ENCODE assay signal across 8 mouse cellular contexts in genomic region chr7:131556541-131557271, GRCm38 (mm10). TPM values are rescaled to one million over a fixed set of nuclear protein-coding genes. Genes with fewer than 3 reads are reported as not detected.
DNase-seq lines count a peak whose midpoint lies in the region; ATAC-seq lines count a peak whose summit lies in the region.

No protein-coding gene starts in this region.

- no peak for DNase-seq in kidney, adult 9 months
- DNase-seq in hindbrain, embryonic 11.5 days (ENCODE audit: low spot score), result peak; percentile 66
- peak; percentile 35 for DNase-seq in midbrain, embryonic 14.5 days
- DNase-seq in spleen, postnatal 14 days (ENCODE audit: low spot score in 2 of 2), result no peak
- no peak for DNase-seq in frontal cortex, postnatal 25 days (ENCODE audit: low spot score in 2 of 2)

- no peak overlapping the region for H3K27ac ChIP-seq in kidney, embryonic 15.5 days
- H3K27ac ChIP-seq in brown adipose tissue, adult 24 weeks (replicated peaks; ENCODE audit: low read depth, low read length), result no peak overlapping the region
- no peak overlapping the region for H3K27ac ChIP-seq in hindbrain, embryonic 11.5 days (ENCODE audit: low read depth, low read length)
- no peak overlapping the region for H3K27ac ChIP-seq in midbrain, embryonic 14.5 days (replicated peaks; ENCODE audit: low read depth, low read length)

- peak overlapping the region; percentile 8; the same call in 1 of the 2 replicates for H3K4me3 ChIP-seq in kidney, embryonic 15.5 days (replicated peaks)
- 0 out of 2 replicates have a peak overlapping the region, but pooled peaks have one; percentile 2 for H3K4me3 ChIP-seq in brown adipose tissue, adult 24 weeks (ENCODE audit: insufficient read depth, low read depth, low read length)
- peak overlapping the region; percentile 12; the same call in 1 of the 2 replicates for H3K4me3 ChIP-seq in hindbrain, embryonic 11.5 days (ENCODE audit: low read depth, low read length)
- no peak overlapping the region for H3K4me3 ChIP-seq in midbrain, embryonic 14.5 days (replicated peaks; ENCODE audit: low read depth, low read length)

- ATAC-seq in kidney, embryonic 15.5 days (replicated peaks; ENCODE audit: low FRiP score), result no peak
- ATAC-seq in hindbrain, embryonic 11.5 days (ENCODE audit: low FRiP score), result no peak
- ATAC-seq in midbrain, embryonic 14.5 days (ENCODE audit: low FRiP score, low TSS enrichment), result no peak
- ATAC-seq in activated CD4-positive, CD25-positive, alpha-beta regulatory T cell, adult 4 months, result no peak

- peak overlapping the region; percentile 9; the same call in 1 of the 2 replicates for H3K4me2 ChIP-seq in kidney, embryonic 15.5 days
- peak overlapping the region; percentile 12; the same call in 1 of the 2 replicates for H3K4me2 ChIP-seq in hindbrain, embryonic 11.5 days (replicated peaks; ENCODE audit: low read depth, low read length)
- H3K4me2 ChIP-seq in midbrain, embryonic 14.5 days (ENCODE audit: low read length), result no peak overlapping the region

- under 1% methylated on average over 37 of the region's 37 CpGs for WGBS in kidney, embryonic 15.5 days
- WGBS in hindbrain, embryonic 11.5 days, result under 1% methylated on average over 37 of the region's 37 CpGs
- WGBS in midbrain, embryonic 14.5 days, result under 1% methylated on average over 37 of the region's 37 CpGs

- peaks cover under 1% of the 10 kb centered on the region for H3K36me3 ChIP-seq in kidney, embryonic 15.5 days
- H3K36me3 ChIP-seq in hindbrain, embryonic 11.5 days (ENCODE audit: control insufficient read depth, insufficient read depth, low read length), result no peaks in the 10 kb centered on the region
- H3K36me3 ChIP-seq in midbrain, embryonic 14.5 days (ENCODE audit: control insufficient read depth, insufficient read depth, low read length), result no peaks in the 10 kb centered on the region

- H3K4me1 ChIP-seq in kidney, embryonic 15.5 days, result peaks cover 36% of the 10 kb centered on the region
- H3K4me1 ChIP-seq in brown adipose tissue, adult 24 weeks (ENCODE audit: control insufficient read depth, insufficient read depth, insufficient read length, low read length), result peaks cover 3% of the 10 kb centered on the region; the same call in 1 of the 2 replicates
- peaks cover 14% of the 10 kb centered on the region; the same call in 1 of the 2 replicates for H3K4me1 ChIP-seq in hindbrain, embryonic 11.5 days (replicated peaks; ENCODE audit: control insufficient read depth, insufficient read depth, low read length)
- H3K4me1 ChIP-seq in midbrain, embryonic 14.5 days (ENCODE audit: control insufficient read depth, insufficient read depth, low read length), result peaks cover 15% of the 10 kb centered on the region

- H3K9me3 ChIP-seq in kidney, embryonic 15.5 days (replicated peaks), result no peaks in the 10 kb centered on the region
- no peaks in the 10 kb centered on the region for H3K9me3 ChIP-seq in hindbrain, embryonic 11.5 days (ENCODE audit: control insufficient read depth, low read length)
- no peaks in the 10 kb centered on the region for H3K9me3 ChIP-seq in midbrain, embryonic 14.5 days (ENCODE audit: control insufficient read depth, low read length)

- H3K27me3 ChIP-seq in kidney, embryonic 15.5 days, result peaks cover 80% of the 10 kb centered on the region
- peaks cover 68% of the 10 kb centered on the region for H3K27me3 ChIP-seq in hindbrain, embryonic 11.5 days (ENCODE audit: control insufficient read depth, insufficient read depth, low read length)
- H3K27me3 ChIP-seq in midbrain, embryonic 14.5 days (ENCODE audit: control insufficient read depth, insufficient read depth, low read length), result peaks cover 73% of the 10 kb centered on the region

- H3K9ac ChIP-seq in kidney, embryonic 15.5 days, result no peak overlapping the region
- 0 out of 2 replicates have a peak overlapping the region, but pooled peaks have one; percentile 19 for H3K9ac ChIP-seq in hindbrain, embryonic 11.5 days (ENCODE audit: low read depth, low read length)
- H3K9ac ChIP-seq in midbrain, embryonic 14.5 days (replicated peaks; ENCODE audit: low read length), result no peak overlapping the region

RNA-seq across cellular contexts. Expression of gene Bub3, which starts 3.3 kb away (rescaled TPM):
- polyA plus RNA-seq in kidney, embryonic 15.5 days (2015; fragmentation: Nextera tagmentation; extraction: Ambion mirVana), result 222 and 231 TPM in 2 replicates
- 28.4 and 36.7 TPM in 2 replicates for polyA plus RNA-seq in brown adipose tissue, adult 24 weeks (2012; ENCODE audit: insufficient read depth, insufficient read length, missing spikeins)
- polyA plus RNA-seq in hindbrain, embryonic 11.5 days (2014; fragmentation: Nextera tagmentation; extraction: Ambion mirVana), result 271 and 278 TPM in 2 replicates
- 167 and 169 TPM in 2 replicates for polyA plus RNA-seq in midbrain, embryonic 14.5 days (2014; fragmentation: Nextera tagmentation; extraction: Ambion mirVana)
- polyA plus RNA-seq in activated CD4-positive, CD25-positive, alpha-beta regulatory T cell, adult 4 months (2017; shearing (Covaris generic)), result 100 to 1,000 TPM; 176 to 222 TPM

RNA-seq across cellular contexts. Expression of gene Hmx2, which starts 8.1 kb away (rescaled TPM):
- polyA plus RNA-seq in kidney, embryonic 15.5 days (2015; fragmentation: Nextera tagmentation; extraction: Ambion mirVana), result 0.22 TPM in 1 of 2 replicates, not detected in the other
- not detected in 2 replicates for polyA plus RNA-seq in brown adipose tissue, adult 24 weeks (2012; ENCODE audit: insufficient read depth, insufficient read length, missing spikeins)
- polyA plus RNA-seq in hindbrain, embryonic 11.5 days (2014; fragmentation: Nextera tagmentation; extraction: Ambion mirVana), result 2.7 and 3.5 TPM in 2 replicates
- polyA plus RNA-seq in midbrain, embryonic 14.5 days (2014; fragmentation: Nextera tagmentation; extraction: Ambion mirVana), result 0.07 and 0.09 TPM in 2 replicates
- polyA plus RNA-seq in activated CD4-positive, CD25-positive, alpha-beta regulatory T cell, adult 4 months (2017; shearing (Covaris generic)), result under 1 TPM in 1 of 2 experiments, not detected in 1; 0.32 TPM

RNA-seq across cellular contexts. Expression of gene Hmx3, which starts 14.0 kb away (rescaled TPM):
- not detected in 2 replicates for polyA plus RNA-seq in kidney, embryonic 15.5 days (2015; fragmentation: Nextera tagmentation; extraction: Ambion mirVana)
- not detected in 2 replicates for polyA plus RNA-seq in brown adipose tissue, adult 24 weeks (2012; ENCODE audit: insufficient read depth, insufficient read length, missing spikeins)
- 0.57 and 1.2 TPM in 2 replicates for polyA plus RNA-seq in hindbrain, embryonic 11.5 days (2014; fragmentation: Nextera tagmentation; extraction: Ambion mirVana)
- 0.15 and 0.33 TPM in 2 replicates for polyA plus RNA-seq in midbrain, embryonic 14.5 days (2014; fragmentation: Nextera tagmentation; extraction: Ambion mirVana)
- polyA plus RNA-seq in activated CD4-positive, CD25-positive, alpha-beta regulatory T cell, adult 4 months (2017; shearing (Covaris generic)), result not detected

Comparison
In these comparisons a context has a peak if more than half of its experiments do, and no peak if none do; other contexts are left out.
1. DNase-seq: peak in hindbrain, embryonic 11.5 days (single experiment) and midbrain, embryonic 14.5 days (single experiment); none in kidney, adult 9 months (single experiment), spleen, postnatal 14 days (0 of 2) and frontal cortex, postnatal 25 days (0 of 2).